Mouse (Mus musculus): ENCODE measurements around the gene Rchy1. TPM values are rescaled to one million over a fixed set of nuclear protein-coding genes. Genes with fewer than 3 reads are reported as not detected.

Gene Rchy1
- polyA plus RNA-seq, 1 experiment from 2014 or later: 40.9 TPM

- no peaks in the 10 kb centered on the region for H3K27me3 ChIP-seq (ENCODE audit: control insufficient read depth, insufficient read depth, low read length)
- H3K9ac ChIP-seq (ENCODE audit: low read length): no peak overlapping the region
- no peak for ATAC-seq (ENCODE audit: low FRiP score)
- 90% methylated on average over 3 of the region's 3 CpGs for WGBS
- DNase-seq (ENCODE audit: low spot score, missing footprints): no peak
- no peaks in the 10 kb centered on the region for H3K4me1 ChIP-seq (ENCODE audit: control insufficient read depth, insufficient read depth, low read length)
- H3K36me3 ChIP-seq (ENCODE audit: control insufficient read depth, insufficient read depth, low read length): no peaks in the 10 kb centered on the region
- no peaks in the 10 kb centered on the region for H3K9me3 ChIP-seq (ENCODE audit: control insufficient read depth, low read length)
- no peak overlapping the region for H3K4me3 ChIP-seq (ENCODE audit: low read depth, low read length)
- H3K4me2 ChIP-seq: no peak overlapping the region
- no peak overlapping the region for H3K27ac ChIP-seq (ENCODE audit: low read depth, low read length)
Observed at GRCm38 (mm10) chr5:91972046-91972445, 9.2 kb upstream of the Rchy1 start.

- WGBS: 0% methylated on average over 14 of the region's 14 CpGs
- Histone ChIP-seq H3K9me3 (ENCODE audit: control insufficient read depth, low read length) (no peaks in the 10 kb centered on the region), H3K9ac (ENCODE audit: low read length) (peak overlapping the region; percentile 75), H3K4me2 (peak overlapping the region; percentile 64), H3K36me3 (ENCODE audit: control insufficient read depth, insufficient read depth, low read length) (no peaks in the 10 kb centered on the region), H3K27me3 (ENCODE audit: control insufficient read depth, insufficient read depth, low read length) (no peaks in the 10 kb centered on the region), H3K27ac (ENCODE audit: low read depth, low read length) (peak overlapping the region; percentile 93), H3K4me1 (ENCODE audit: control insufficient read depth, insufficient read depth, low read length) (peaks cover 9% of the 10 kb centered on the region), H3K4me3 (ENCODE audit: low read depth, low read length) (peak overlapping the region; percentile 72)
- DNase-seq (ENCODE audit: low spot score, missing footprints): no peak
- ATAC-seq (ENCODE audit: low FRiP score): no peak; the same call in 1 of the 2 replicates
Observed at GRCm38 (mm10) chr5:91962259-91962638, 619 bp downstream of the Rchy1 start.

- H3K27me3 ChIP-seq (ENCODE audit: control insufficient read depth, insufficient read depth, low read length): no peaks in the 10 kb centered on the region
- peak overlapping the region; percentile 72 for H3K4me3 ChIP-seq (ENCODE audit: low read depth, low read length)
- no peak overlapping the region for H3K27ac ChIP-seq (ENCODE audit: low read depth, low read length)
- 0 out of 2 replicates have a peak overlapping the region, but pooled peaks have one; percentile 27 for H3K9ac ChIP-seq (ENCODE audit: low read length)
- DNase-seq (ENCODE audit: low spot score, missing footprints): no peak
- WGBS: 87% methylated on average over 1 of the region's 1 CpGs
- peak overlapping the region; percentile 64 for H3K4me2 ChIP-seq
- H3K9me3 ChIP-seq (ENCODE audit: control insufficient read depth, low read length): no peaks in the 10 kb centered on the region
- ATAC-seq (ENCODE audit: low FRiP score): no peak
- peaks cover 9% of the 10 kb centered on the region for H3K4me1 ChIP-seq (ENCODE audit: control insufficient read depth, insufficient read depth, low read length)
- peaks cover 2% of the 10 kb centered on the region; the same call in 1 of the 2 replicates for H3K36me3 ChIP-seq (ENCODE audit: control insufficient read depth, insufficient read depth, low read length)
Observed at GRCm38 (mm10) chr5:91961370-91961769, 1.5 kb downstream of the Rchy1 start.

GRCm38 (mm10) chr5:91960606-91961254 lies 2.1 kb downstream of the Rchy1 start:
- peaks cover 2% of the 10 kb centered on the region; the same call in 1 of the 2 replicates for H3K36me3 ChIP-seq (ENCODE audit: control insufficient read depth, insufficient read depth, low read length)
- H3K27me3 ChIP-seq (ENCODE audit: control insufficient read depth, insufficient read depth, low read length): no peaks in the 10 kb centered on the region
- H3K4me1 ChIP-seq (ENCODE audit: control insufficient read depth, insufficient read depth, low read length): peaks cover 9% of the 10 kb centered on the region
- no peak overlapping the region for H3K4me2 ChIP-seq
- DNase-seq (ENCODE audit: low spot score, missing footprints): no peak
- no peak for ATAC-seq (ENCODE audit: low FRiP score)
- H3K27ac ChIP-seq (ENCODE audit: low read depth, low read length): no peak overlapping the region
- no peak overlapping the region; the same call in 1 of the 2 replicates for H3K4me3 ChIP-seq (ENCODE audit: low read depth, low read length)
- no peak overlapping the region for H3K9ac ChIP-seq (ENCODE audit: low read length)
- WGBS: 84% methylated on average over 3 of the region's 3 CpGs
- H3K9me3 ChIP-seq (ENCODE audit: control insufficient read depth, low read length): no peaks in the 10 kb centered on the region

GRCm38 (mm10) chr5:91959986-91960385 lies 2.9 kb downstream of the Rchy1 start:
- Histone ChIP-seq H3K9me3 (ENCODE audit: control insufficient read depth, low read length) (no peaks in the 10 kb centered on the region), H3K27me3 (ENCODE audit: control insufficient read depth, insufficient read depth, low read length) (no peaks in the 10 kb centered on the region), H3K36me3 (ENCODE audit: control insufficient read depth, insufficient read depth, low read length) (peaks cover 2% of the 10 kb centered on the region; the same call in 1 of the 2 replicates), H3K4me1 (ENCODE audit: control insufficient read depth, insufficient read depth, low read length) (peaks cover 9% of the 10 kb centered on the region), H3K4me3 (ENCODE audit: low read depth, low read length) (no peak overlapping the region), H3K4me2 (no peak overlapping the region), H3K27ac (ENCODE audit: low read depth, low read length) (no peak overlapping the region), H3K9ac (ENCODE audit: low read length) (no peak overlapping the region)
- DNase-seq (ENCODE audit: low spot score, missing footprints) (no peak), ATAC-seq (ENCODE audit: low FRiP score) (no peak)
- WGBS: 93% methylated on average over 1 of the region's 1 CpGs

- H3K27me3 ChIP-seq (ENCODE audit: control insufficient read depth, insufficient read depth, low read length): no peaks in the 10 kb centered on the region
- H3K27ac ChIP-seq (ENCODE audit: low read depth, low read length): no peak overlapping the region
- 100% methylated on average over 1 of the region's 1 CpGs for WGBS
- H3K36me3 ChIP-seq (ENCODE audit: control insufficient read depth, insufficient read depth, low read length): peaks cover 2% of the 10 kb centered on the region; the same call in 1 of the 2 replicates
- no peaks in the 10 kb centered on the region for H3K9me3 ChIP-seq (ENCODE audit: control insufficient read depth, low read length)
- H3K9ac ChIP-seq (ENCODE audit: low read length): no peak overlapping the region
- DNase-seq (ENCODE audit: low spot score, missing footprints) (no peak), ATAC-seq (ENCODE audit: low FRiP score) (no peak)
- H3K4me3 ChIP-seq (ENCODE audit: low read depth, low read length): no peak overlapping the region
- peaks cover 9% of the 10 kb centered on the region for H3K4me1 ChIP-seq (ENCODE audit: control insufficient read depth, insufficient read depth, low read length)
- H3K4me2 ChIP-seq: no peak overlapping the region
Observed at GRCm38 (mm10) chr5:91959096-91959495, 3.8 kb downstream of the Rchy1 start.

GRCm38 (mm10) chr5:91956991-91957760 lies 5.7 kb downstream of the Rchy1 start:
- ATAC-seq (ENCODE audit: low FRiP score): no peak
- Histone ChIP-seq H3K36me3 (ENCODE audit: control insufficient read depth, insufficient read depth, low read length) (peaks cover 2% of the 10 kb centered on the region; the same call in 1 of the 2 replicates), H3K27me3 (ENCODE audit: control insufficient read depth, insufficient read depth, low read length) (no peaks in the 10 kb centered on the region), H3K4me3 (ENCODE audit: low read depth, low read length) (no peak overlapping the region), H3K4me1 (ENCODE audit: control insufficient read depth, insufficient read depth, low read length) (peaks cover 9% of the 10 kb centered on the region), H3K9me3 (ENCODE audit: control insufficient read depth, low read length) (no peaks in the 10 kb centered on the region), H3K4me2 (no peak overlapping the region), H3K27ac (ENCODE audit: low read depth, low read length) (no peak overlapping the region), H3K9ac (ENCODE audit: low read length) (no peak overlapping the region)
- WGBS: 92% methylated on average over 3 of the region's 3 CpGs
- no peak for DNase-seq (ENCODE audit: low spot score, missing footprints)

- Histone ChIP-seq H3K36me3 (ENCODE audit: control insufficient read depth, insufficient read depth, low read length) (peaks cover 7% of the 10 kb centered on the region; the same call in 1 of the 2 replicates), H3K9ac (ENCODE audit: low read length) (no peak overlapping the region), H3K4me1 (ENCODE audit: control insufficient read depth, insufficient read depth, low read length) (no peaks in the 10 kb centered on the region), H3K4me2 (no peak overlapping the region), H3K4me3 (ENCODE audit: low read depth, low read length) (no peak overlapping the region), H3K27me3 (ENCODE audit: control insufficient read depth, insufficient read depth, low read length) (no peaks in the 10 kb centered on the region), H3K27ac (ENCODE audit: low read depth, low read length) (no peak overlapping the region), H3K9me3 (ENCODE audit: control insufficient read depth, low read length) (no peaks in the 10 kb centered on the region)
- no peak for ATAC-seq (ENCODE audit: low FRiP score)
- peak; percentile 80 for DNase-seq (ENCODE audit: low spot score, missing footprints)
Observed at GRCm38 (mm10) chr5:91951404-91951803, 11.5 kb downstream of the Rchy1 start.

GRCm38 (mm10) chr5:91949441-91949840 lies 13.4 kb downstream of the Rchy1 start:
- no peaks in the 10 kb centered on the region for H3K4me1 ChIP-seq (ENCODE audit: control insufficient read depth, insufficient read depth, low read length)
- no peak for DNase-seq (ENCODE audit: low spot score, missing footprints)
- 91% methylated on average over 7 of the region's 7 CpGs for WGBS
- H3K27me3 ChIP-seq (ENCODE audit: control insufficient read depth, insufficient read depth, low read length): no peaks in the 10 kb centered on the region
- H3K9me3 ChIP-seq (ENCODE audit: control insufficient read depth, low read length): no peaks in the 10 kb centered on the region
- H3K36me3 ChIP-seq (ENCODE audit: control insufficient read depth, insufficient read depth, low read length): peaks cover 7% of the 10 kb centered on the region; the same call in 1 of the 2 replicates
- ATAC-seq (ENCODE audit: low FRiP score): no peak
- H3K4me2 ChIP-seq: no peak overlapping the region
- no peak overlapping the region for H3K9ac ChIP-seq (ENCODE audit: low read length)
- no peak overlapping the region for H3K4me3 ChIP-seq (ENCODE audit: low read depth, low read length)
- H3K27ac ChIP-seq (ENCODE audit: low read depth, low read length): no peak overlapping the region

Data from midbrain, embryonic 11.5 days (tissue).